Mouse (Mus musculus) thymus, adult 2 months (tissue): Measurements from ENCODE around the gene Slc12a5. TPM values are rescaled to one million over a fixed set of nuclear protein-coding genes. Genes with fewer than 3 reads are reported as not detected.

Experiments used
- DNase-seq: peaks from one replicate; pipeline ENCODE4 v3.0.0; 2021
- H3K27ac ChIP-seq: fragments of 200-500 bp; 2 replicates; pipeline ENCODE4 v1.5.1; 2012; ENCODE audit warnings: low read length, control low read depth; ENCODE audit not compliant: control insufficient read depth, insufficient read depth
- H3K27me3 ChIP-seq: fragments of 200-500 bp; 2 replicates; pipeline ENCODE4 v1.6.1; 2012; ENCODE audit warnings: mild to moderate bottlenecking, low read length, moderate library complexity, mixed read lengths; ENCODE audit not compliant: control insufficient read depth, insufficient read depth
- H3K36me3 ChIP-seq: fragments of 200-500 bp; 2 replicates; pipeline ENCODE4 v1.6.1; 2012; ENCODE audit warnings: mild to moderate bottlenecking, low read length, moderate library complexity; ENCODE audit not compliant: control insufficient read depth, insufficient read depth
- H3K4me1 ChIP-seq: fragments of 200-500 bp; replicated peaks from 2 replicates; pipeline ENCODE4 v1.6.1; 2012; ENCODE audit warnings: low read length; ENCODE audit not compliant: control insufficient read depth, insufficient read depth
- H3K4me3 ChIP-seq: fragments of 200-500 bp; 2 replicates; pipeline ENCODE4 v1.5.1; 2012; ENCODE audit warnings: mild to moderate bottlenecking, low read length, control low read depth, moderate library complexity; ENCODE audit not compliant: control insufficient read depth, insufficient read depth
- CTCF ChIP-seq: fragments of 200-500 bp; IDR thresholded peaks from 2 replicates; pipeline ENCODE4 v1.5.1; 2012; ENCODE audit warnings: mild to moderate bottlenecking, control low read depth, low read length, moderate library complexity, borderline replicate concordance; ENCODE audit not compliant: control insufficient read depth, poor library complexity, insufficient read depth; ENCODE audit errors: extremely low read depth
- POLR2A ChIP-seq: fragments of 200-500 bp; IDR thresholded peaks from 2 replicates; pipeline ENCODE4 v1.6.1; 2012; ENCODE audit warnings: mild to moderate bottlenecking, low read length, control low read depth, moderate library complexity; ENCODE audit not compliant: control insufficient read depth, poor library complexity, insufficient read depth; ENCODE audit errors: extremely low read depth
- WGBS: fragments of 180-500 bp; shearing (Covaris S2); methylation state at CpG from one replicate; pipeline ENCODE4 v1.1.7; 2018; 5-methylcytosine and 5-hydroxymethylcytosine counted together
- polyA plus RNA-seq: library from polyadenylated mRNA; depleted of rRNA; stranded (reverse); fragments of >200 nt; gene quantifications from 2 replicates; pipeline ENCODE4 v1.2.3, GENCODE M21; 2012

The Slc12a5 gene
- polyA plus RNA-seq, 1 experiment: 1.3 TPM

DNA sequence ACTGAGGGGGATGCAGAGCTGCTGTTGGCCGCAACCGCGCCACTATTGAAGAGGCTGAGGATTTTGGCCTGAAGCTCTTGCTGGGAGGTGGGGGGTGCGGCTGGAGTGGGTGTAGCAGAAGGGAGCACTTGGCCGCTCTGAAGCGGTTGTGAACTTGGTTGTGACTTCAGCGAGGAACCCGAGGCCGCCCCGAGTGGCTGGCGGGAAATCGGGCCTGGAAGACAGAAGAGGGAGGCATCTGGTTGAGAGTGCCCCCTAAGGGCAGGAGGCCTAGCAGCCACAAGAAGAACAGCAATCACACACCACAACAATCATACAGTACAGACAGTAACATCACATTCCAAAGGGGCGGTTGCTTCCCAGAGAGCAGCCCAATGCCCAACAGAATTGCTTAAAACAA lies 41.4 kb downstream of the Slc12a5 start:
- Histone ChIP-seq H3K4me1 (no peaks in the 10 kb centered on the region), H3K27ac (no peak overlapping the region), H3K36me3 (peaks cover 52% of the 10 kb centered on the region), H3K27me3 (peaks cover 6% of the 10 kb centered on the region; the same call in 1 of the 2 replicates), H3K4me3 (no peak overlapping the region)
- no peak for DNase-seq
- WGBS: 95% methylated on average over 13 of the region's 13 CpGs
- no peak for TF ChIP-seq CTCF
- TF ChIP-seq POLR2A: no peak

DNA sequence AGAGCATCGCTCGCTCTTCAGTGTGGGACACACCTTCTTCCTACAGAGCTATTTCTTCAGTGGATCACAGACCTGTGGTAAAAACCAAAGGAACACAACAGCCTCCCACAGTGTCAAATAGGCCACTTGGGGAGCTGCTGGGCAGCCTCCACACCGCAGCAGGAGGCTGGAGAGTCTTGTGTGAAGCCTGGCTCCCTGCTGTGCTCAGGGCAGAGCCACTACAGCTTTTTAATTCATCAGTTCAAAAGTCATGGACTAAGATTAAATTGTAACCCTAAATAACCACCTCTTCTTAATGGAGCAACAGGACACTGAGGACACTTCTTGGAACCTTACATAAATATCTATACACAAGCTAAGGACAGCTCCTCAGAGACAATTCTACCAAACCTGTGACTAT lies 42.5 kb downstream of the Slc12a5 start:
- Histone ChIP-seq H3K36me3 (peaks cover 64% of the 10 kb centered on the region), H3K27me3 (no peaks in the 10 kb centered on the region; the same call in 1 of the 2 replicates), H3K27ac (no peak overlapping the region), H3K4me3 (no peak overlapping the region), H3K4me1 (no peaks in the 10 kb centered on the region)
- no peak for TF ChIP-seq POLR2A
- no peak for TF ChIP-seq CTCF
- over 99% methylated on average over 3 of the region's 3 CpGs for WGBS
- no peak for DNase-seq

DNA sequence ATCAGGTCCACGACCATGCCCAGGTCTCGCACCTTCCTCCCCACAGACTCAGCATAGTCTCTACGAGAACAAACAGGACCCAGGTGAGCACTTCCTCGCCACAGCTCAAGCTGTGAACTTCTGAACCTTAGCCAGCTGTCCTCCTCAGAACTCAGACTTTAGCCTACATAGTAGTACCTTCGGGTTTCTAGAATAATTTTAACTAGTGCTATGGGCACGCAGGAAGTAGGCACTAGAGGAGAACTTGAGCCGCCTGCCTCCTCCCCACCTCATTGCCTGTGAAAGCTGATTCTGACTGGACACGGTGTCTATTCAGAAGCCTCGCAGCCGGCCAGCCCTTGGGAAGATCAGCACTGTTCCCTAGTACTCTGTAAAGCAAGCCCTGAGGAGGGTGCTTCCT lies 43.6 kb downstream of the Slc12a5 start:
- DNase-seq: no peak
- TF ChIP-seq POLR2A (no peak), CTCF (no peak)
- WGBS: 96% methylated on average over 10 of the region's 10 CpGs
- Histone ChIP-seq H3K4me3 (no peak overlapping the region), H3K27ac (no peak overlapping the region), H3K36me3 (peaks cover 75% of the 10 kb centered on the region), H3K4me1 (no peaks in the 10 kb centered on the region), H3K27me3 (no peaks in the 10 kb centered on the region)

DNA sequence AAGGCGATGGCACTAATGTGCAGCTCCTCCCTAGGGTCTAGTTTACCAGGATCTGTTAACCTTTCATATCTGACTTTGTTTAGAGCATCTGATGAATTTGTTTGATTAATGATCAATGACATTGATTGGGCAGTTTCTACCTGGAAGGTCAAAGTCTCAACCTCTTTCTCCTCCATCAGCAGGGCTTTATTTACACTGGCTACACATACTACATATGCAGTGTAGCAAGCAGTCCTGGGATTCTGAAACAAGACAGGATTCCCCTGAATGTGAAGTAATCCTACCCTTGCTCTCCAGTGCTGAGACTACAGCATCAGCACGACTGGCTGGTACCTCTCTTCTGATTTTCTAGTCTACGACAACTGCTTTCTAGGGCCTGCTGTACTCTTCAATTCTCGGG lies 46.2 kb downstream of the Slc12a5 start:
- WGBS: 97% methylated on average over 4 of the region's 4 CpGs
- Histone ChIP-seq H3K36me3 (peaks cover 83% of the 10 kb centered on the region), H3K4me1 (no peaks in the 10 kb centered on the region), H3K27me3 (no peaks in the 10 kb centered on the region), H3K27ac (no peak overlapping the region), H3K4me3 (no peak overlapping the region)
- no peak for TF ChIP-seq CTCF
- no peak for DNase-seq

DNA sequence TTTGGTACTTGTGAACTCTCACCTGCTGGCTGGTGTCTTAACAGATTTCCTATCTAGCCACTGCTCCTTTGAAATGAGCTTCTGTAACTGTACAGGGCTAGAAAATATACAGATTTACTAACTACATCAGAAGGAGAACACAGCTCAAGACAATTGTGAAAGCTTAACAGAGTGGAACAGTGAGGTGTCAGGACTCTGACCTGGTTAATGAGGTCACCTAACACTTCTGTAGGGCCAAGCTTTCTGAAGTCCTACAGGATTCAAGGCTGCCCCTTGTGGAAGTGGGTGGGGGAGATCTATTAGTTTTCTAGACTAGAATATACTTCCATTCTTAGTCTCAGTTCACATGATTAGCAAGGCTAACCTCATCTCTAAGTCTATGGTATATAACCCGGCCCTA lies 47.4 kb downstream of the Slc12a5 start:
- H3K36me3 ChIP-seq: peaks cover 79% of the 10 kb centered on the region
- WGBS: 97% methylated on average over 1 of the region's 1 CpGs
- no peak for DNase-seq
- no peak for TF ChIP-seq CTCF
- no peaks in the 10 kb centered on the region for H3K27me3 ChIP-seq
- no peaks in the 10 kb centered on the region for H3K4me1 ChIP-seq
- no peak overlapping the region for H3K4me3 ChIP-seq
- no peak overlapping the region for H3K27ac ChIP-seq

DNA sequence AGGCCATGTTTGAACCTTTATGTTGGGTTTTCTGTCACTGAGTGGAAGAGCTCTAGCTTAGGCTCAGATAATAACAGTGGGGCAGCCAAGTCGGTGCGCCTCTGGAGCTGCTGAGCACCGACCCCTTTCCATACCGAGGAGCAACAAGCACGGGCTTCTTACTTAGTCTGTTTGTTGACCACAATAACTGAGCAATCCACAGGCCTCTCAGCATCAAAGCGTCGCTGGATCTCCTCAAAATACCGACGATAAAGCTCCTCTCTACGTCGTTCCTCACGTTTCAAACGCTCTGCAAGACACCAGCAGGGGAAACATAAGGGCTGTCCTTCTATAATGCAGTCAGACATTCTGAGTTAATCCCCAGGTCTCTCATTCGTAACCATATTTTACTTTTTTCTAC lies 48.6 kb downstream of the Slc12a5 start:
- Histone ChIP-seq H3K36me3 (peaks cover 68% of the 10 kb centered on the region), H3K27ac (no peak overlapping the region)
- WGBS: 97% methylated on average over 14 of the region's 14 CpGs

DNA sequence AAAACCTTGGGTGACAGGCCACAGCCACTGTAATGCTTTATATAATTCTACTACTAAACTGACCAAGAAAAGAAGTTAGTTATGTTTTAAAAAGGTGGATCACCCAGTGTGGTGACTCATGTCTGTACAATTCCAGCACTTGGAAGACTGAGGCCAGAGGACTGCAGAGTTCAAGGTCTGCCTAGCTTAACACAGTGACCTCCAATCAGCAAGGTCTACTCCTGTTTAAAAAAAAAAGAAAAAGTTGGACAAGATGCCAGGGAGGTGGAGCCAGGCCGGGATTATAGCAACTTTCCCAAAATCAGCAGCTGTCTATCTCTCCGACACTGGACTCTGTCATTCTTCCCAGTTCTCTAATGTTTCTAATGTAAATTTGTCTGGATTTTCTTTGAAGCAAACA lies 49.0 kb downstream of the Slc12a5 start:
- DNase-seq: no peak

More for the DNA sequence above, 48.6 kb downstream of the Slc12a5 start:
- H3K4me1 ChIP-seq: no peaks in the 10 kb centered on the region
- no peaks in the 10 kb centered on the region for H3K27me3 ChIP-seq
- no peak for TF ChIP-seq CTCF
- no peak for TF ChIP-seq POLR2A
- no peak overlapping the region for H3K4me3 ChIP-seq
- no peak for DNase-seq

More for the DNA sequence above, 49.0 kb downstream of the Slc12a5 start:
- no peak for TF ChIP-seq POLR2A
- TF ChIP-seq CTCF: no peak
- Histone ChIP-seq H3K36me3 (peaks cover 68% of the 10 kb centered on the region), H3K4me3 (no peak overlapping the region), H3K4me1 (no peaks in the 10 kb centered on the region), H3K27ac (no peak overlapping the region), H3K27me3 (no peaks in the 10 kb centered on the region)
- WGBS: 99% methylated on average over 2 of the region's 2 CpGs
